Mouse (Mus musculus) hindbrain, embryonic 16.5 days (tissue): ENCODE results near the gene Galnt2. TPM values are rescaled to one million over a fixed set of nuclear protein-coding genes. Genes with fewer than 3 reads are reported as not detected.
A peak's percentile ranks its signal among the peaks of the same experiment; 100 is the strongest.

Source experiments
- ATAC-seq: fragments of 200-750 bp; cut with Nextera tagmentation; 2 replicates; pipeline ENCODE4 v1.8.0; 2017; ENCODE audit warnings: moderate TSS enrichment, moderate library complexity
- H3K27ac ChIP-seq: fragments of 300-500 bp; sonication (generic); 2 replicates; pipeline ENCODE4 v1.5.1; 2014; ENCODE audit warnings: low read depth, mild to moderate bottlenecking, control low read depth, low read length, moderate library complexity
- H3K27me3 ChIP-seq: fragments of 300-500 bp; sonication (generic); replicated peaks from 2 replicates; pipeline ENCODE4 v1.6.1; 2014; ENCODE audit warnings: low read length; ENCODE audit not compliant: control insufficient read depth, insufficient read depth
- H3K36me3 ChIP-seq: fragments of 300-500 bp; sonication (generic); 2 replicates; pipeline ENCODE4 v1.6.1; 2014; ENCODE audit warnings: mild to moderate bottlenecking, low read length, moderate library complexity, mixed read lengths; ENCODE audit not compliant: control insufficient read depth, insufficient read depth
- H3K4me1 ChIP-seq: fragments of 300-500 bp; sonication (generic); 2 replicates; pipeline ENCODE4 v1.6.1; 2014; ENCODE audit warnings: low read depth, low read length; ENCODE audit not compliant: control insufficient read depth, insufficient read depth
- H3K4me2 ChIP-seq: fragments of 300-500 bp; sonication (generic); 2 replicates; pipeline ENCODE4 v1.6.1; 2014; ENCODE audit warnings: mild to moderate bottlenecking, low read length, control low read depth, moderate library complexity
- H3K4me3 ChIP-seq: fragments of 300-500 bp; sonication (generic); 2 replicates; pipeline ENCODE4 v1.5.1; 2014; ENCODE audit warnings: mild to moderate bottlenecking, low read length, control low read depth, moderate library complexity
- H3K9ac ChIP-seq: fragments of 300-500 bp; sonication (generic); 2 replicates; pipeline ENCODE4 v1.6.1; 2014; ENCODE audit warnings: low read depth, mild to moderate bottlenecking, control low read depth, low read length, moderate library complexity
- H3K9me3 ChIP-seq: fragments of 300-500 bp; sonication (generic); 2 replicates; pipeline ENCODE4 v1.6.1; 2014; ENCODE audit warnings: mild to moderate bottlenecking, low read length, moderate library complexity; ENCODE audit not compliant: control insufficient read depth
- WGBS: fragments of 180-500 bp; shearing (Covaris S2); extraction: QIAGEN DNeasy Blood & Tissue Kit; methylation state at CpG from one replicate; pipeline ENCODE4 v1.1.7; 2014; 5-methylcytosine and 5-hydroxymethylcytosine counted together
- polyA plus RNA-seq: library from polyadenylated mRNA; unstranded; fragments of >200 nt; fragmentation: Nextera tagmentation; extraction: Ambion mirVana; gene quantifications from 2 replicates; pipeline ENCODE4 v1.2.1, GENCODE M21; 2015

Galnt2 gene
- polyA plus RNA-seq, 1 experiment from 2014 or later = 33.8 TPM

DNA sequence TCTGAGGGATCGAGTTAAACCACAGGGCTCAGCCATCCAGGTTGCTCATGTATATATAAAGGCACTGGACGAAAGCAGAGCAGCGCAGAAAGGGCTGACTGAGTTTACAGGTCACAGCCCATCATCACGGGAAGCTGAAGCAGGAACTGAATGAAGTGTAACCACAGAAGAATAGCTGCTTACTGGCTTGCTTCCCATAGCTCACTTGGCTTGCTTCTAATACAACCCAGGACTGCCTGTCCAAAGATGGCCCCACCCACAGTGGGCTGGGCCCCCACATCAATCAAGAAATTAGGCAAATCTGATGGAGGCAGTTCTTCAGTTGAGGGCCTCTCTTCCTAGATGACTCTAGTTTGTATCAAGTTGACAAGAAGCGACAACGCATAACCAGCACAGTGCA, 16.4 kb downstream of the Galnt2 start:
- Histone ChIP-seq H3K36me3 (no peaks in the 10 kb centered on the region), H3K4me1 (peaks cover 9% of the 10 kb centered on the region), H3K9me3 (peaks cover 2% of the 10 kb centered on the region; the same call in 1 of the 2 replicates), H3K27me3 (no peaks in the 10 kb centered on the region), H3K9ac (no peak overlapping the region), H3K27ac (no peak overlapping the region), H3K4me3 (no peak overlapping the region), H3K4me2 (no peak overlapping the region)
- no peak for ATAC-seq
- 85% methylated on average over 6 of the region's 6 CpGs for WGBS

DNA sequence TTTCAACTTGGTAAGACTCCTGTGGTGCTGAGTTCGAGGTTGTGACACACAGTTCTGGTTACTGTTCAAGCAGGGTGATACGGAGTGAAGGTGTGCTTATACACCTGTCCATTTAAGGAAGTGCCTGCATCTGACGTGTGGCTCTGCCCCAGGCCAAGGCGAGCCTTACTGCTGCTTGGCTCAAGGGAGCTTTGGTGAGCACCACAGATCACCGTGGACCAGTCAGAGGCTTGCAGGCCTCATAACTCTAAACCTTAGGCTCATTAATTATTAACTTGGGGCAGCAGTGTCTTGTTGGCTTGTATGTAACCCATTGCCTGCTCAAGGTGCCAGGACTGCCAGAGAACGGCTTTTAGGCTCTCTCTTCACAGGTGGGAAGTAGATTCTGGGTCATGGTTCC, 17.5 kb downstream of the Galnt2 start:
- WGBS = 92% methylated on average over 6 of the region's 6 CpGs
- Histone ChIP-seq H3K4me3 (no peak overlapping the region), H3K4me2 (no peak overlapping the region), H3K27me3 (no peaks in the 10 kb centered on the region), H3K9ac (no peak overlapping the region), H3K9me3 (peaks cover 2% of the 10 kb centered on the region; the same call in 1 of the 2 replicates), H3K27ac (no peak overlapping the region), H3K36me3 (no peaks in the 10 kb centered on the region), H3K4me1 (peaks cover 9% of the 10 kb centered on the region)
- ATAC-seq = no peak

DNA sequence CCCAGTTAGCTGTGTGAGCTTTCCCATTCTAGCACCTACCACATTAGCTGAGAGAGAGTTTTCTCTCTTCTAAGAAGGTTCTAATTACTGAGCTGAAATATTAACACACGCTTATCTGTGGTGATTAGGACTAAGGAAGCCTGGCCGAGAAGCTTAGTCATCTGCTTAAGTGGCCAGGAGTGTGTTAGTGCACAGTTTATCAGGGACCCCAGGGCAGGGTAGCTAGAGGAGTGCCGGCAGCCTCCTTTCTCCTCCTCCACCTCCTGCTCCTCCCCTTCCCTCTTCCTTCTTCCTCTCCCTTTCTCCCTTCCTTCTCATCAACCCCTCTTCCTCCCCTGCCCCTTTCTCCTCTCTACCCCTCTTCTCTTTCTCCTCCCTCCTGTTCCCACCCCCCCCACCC, 19.1 kb downstream of the Galnt2 start:
- H3K9me3 ChIP-seq = no peaks in the 10 kb centered on the region
- ATAC-seq = no peak
- no peak overlapping the region for H3K4me2 ChIP-seq
- no peaks in the 10 kb centered on the region for H3K36me3 ChIP-seq
- no peak overlapping the region for H3K9ac ChIP-seq
- 45% methylated on average over 3 of the region's 3 CpGs for WGBS
- H3K4me1 ChIP-seq = peaks cover 9% of the 10 kb centered on the region
- no peak overlapping the region for H3K27ac ChIP-seq
- H3K4me3 ChIP-seq = no peak overlapping the region
- no peaks in the 10 kb centered on the region for H3K27me3 ChIP-seq

DNA sequence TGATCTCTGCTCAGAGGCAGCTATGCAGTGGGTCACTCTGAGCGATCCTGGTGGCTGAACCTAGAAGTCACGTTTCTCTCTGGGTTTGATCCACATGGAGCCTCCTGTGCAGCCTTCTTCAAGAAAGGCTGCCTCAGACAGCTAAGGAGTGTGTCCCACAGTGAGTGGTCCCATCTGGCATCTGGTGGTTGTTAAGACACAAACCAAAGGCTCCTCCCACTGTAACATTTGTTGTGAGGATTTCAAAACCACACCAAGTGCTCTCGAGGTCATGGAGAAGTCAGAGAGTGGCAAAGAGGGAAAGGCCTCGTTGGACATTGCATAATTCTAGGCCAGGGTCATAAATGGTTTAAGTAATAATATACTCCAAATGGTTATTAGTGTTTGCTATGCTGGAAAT, 19.6 kb downstream of the Galnt2 start:
- WGBS = 26% methylated on average over 4 of the region's 4 CpGs
- H3K4me1 ChIP-seq = peaks cover 9% of the 10 kb centered on the region
- no peak overlapping the region for H3K4me3 ChIP-seq
- H3K27ac ChIP-seq = no peak overlapping the region
- H3K27me3 ChIP-seq = no peaks in the 10 kb centered on the region
- H3K9me3 ChIP-seq = no peaks in the 10 kb centered on the region
- ATAC-seq = 0 out of 2 replicates have a peak, but pooled peaks have one; percentile 29
- H3K4me2 ChIP-seq = no peak overlapping the region
- no peaks in the 10 kb centered on the region for H3K36me3 ChIP-seq
- H3K9ac ChIP-seq = no peak overlapping the region

DNA sequence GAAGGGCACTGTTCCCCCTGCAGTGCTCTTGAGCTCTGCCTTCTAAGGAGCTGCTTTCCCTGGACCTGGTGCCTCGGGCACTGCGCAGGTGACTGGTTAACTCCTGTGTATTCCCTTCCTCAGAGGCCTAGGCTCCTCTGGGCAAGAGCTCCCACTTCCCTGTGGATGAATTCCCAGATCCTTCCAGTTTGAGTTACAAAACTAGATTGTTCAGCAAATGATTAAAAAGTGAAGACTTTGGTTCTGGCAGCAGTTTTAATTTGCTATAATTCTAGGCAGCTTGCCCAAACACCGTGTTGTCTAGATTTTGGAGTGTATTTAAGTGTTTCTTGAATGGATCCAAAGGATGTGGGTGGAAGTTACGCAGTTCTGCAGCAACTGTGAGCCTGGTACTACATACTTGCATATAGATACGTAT, 21.4 kb downstream of the Galnt2 start:
- H3K4me3 ChIP-seq = no peak overlapping the region
- 81% methylated on average over 5 of the region's 5 CpGs for WGBS
- no peak overlapping the region for H3K9ac ChIP-seq
- H3K9me3 ChIP-seq = no peaks in the 10 kb centered on the region
- no peaks in the 10 kb centered on the region for H3K36me3 ChIP-seq
- no peak overlapping the region for H3K4me2 ChIP-seq
- peaks cover 23% of the 10 kb centered on the region for H3K4me1 ChIP-seq
- ATAC-seq = no peak
- no peaks in the 10 kb centered on the region for H3K27me3 ChIP-seq
- no peak overlapping the region for H3K27ac ChIP-seq

DNA sequence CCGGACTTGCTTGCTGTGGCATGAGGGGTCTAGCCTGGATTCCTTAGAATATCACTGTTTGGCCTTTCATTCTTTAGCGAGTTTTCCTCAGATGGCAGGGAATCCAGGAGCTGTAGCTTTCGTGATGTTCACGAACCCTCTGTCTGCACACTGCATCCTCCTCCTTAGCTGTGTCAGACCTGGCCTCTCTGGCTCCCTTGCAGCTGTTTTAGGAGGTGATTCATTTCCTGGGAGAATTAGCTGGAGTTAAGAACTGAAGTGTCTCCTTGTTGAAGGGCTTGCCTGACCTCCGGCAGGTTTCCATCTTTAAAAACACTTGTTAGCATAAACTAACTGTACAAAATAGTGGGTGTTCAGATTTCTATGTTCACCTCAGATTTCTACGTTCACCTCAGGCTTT, 22.7 kb downstream of the Galnt2 start:
- Histone ChIP-seq H3K4me3 (no peak overlapping the region), H3K4me2 (no peak overlapping the region), H3K9me3 (no peaks in the 10 kb centered on the region), H3K27me3 (no peaks in the 10 kb centered on the region), H3K9ac (no peak overlapping the region), H3K4me1 (peaks cover 31% of the 10 kb centered on the region), H3K27ac (no peak overlapping the region), H3K36me3 (no peaks in the 10 kb centered on the region)
- 83% methylated on average over 6 of the region's 6 CpGs for WGBS
- no peak for ATAC-seq

DNA sequence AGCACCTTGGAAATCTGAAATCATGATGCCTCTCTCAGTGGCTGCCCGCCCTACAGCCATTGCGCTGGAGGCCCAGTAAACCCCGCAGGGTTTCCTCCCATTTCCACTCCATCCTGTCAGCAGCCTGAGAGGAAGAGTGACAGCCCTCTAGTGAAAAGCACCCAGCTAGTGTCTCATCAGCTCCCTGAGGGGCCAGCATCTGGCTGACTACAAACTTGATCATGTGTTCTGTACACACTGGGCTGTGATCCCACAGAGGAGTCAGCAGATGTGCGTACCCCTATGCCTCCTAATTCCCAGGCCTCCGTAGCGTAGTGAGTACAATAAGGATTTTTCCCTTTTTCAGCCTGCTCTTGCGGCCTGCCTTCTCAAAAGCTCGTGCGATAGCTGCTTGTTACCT, 25.6 kb downstream of the Galnt2 start:
- H3K4me3 ChIP-seq = no peak overlapping the region
- H3K36me3 ChIP-seq = no peaks in the 10 kb centered on the region
- H3K27ac ChIP-seq = peak overlapping the region; percentile 51
- no peaks in the 10 kb centered on the region for H3K9me3 ChIP-seq
- H3K9ac ChIP-seq = 0 out of 2 replicates have a peak overlapping the region, but pooled peaks have one; percentile 1
- ATAC-seq = peak; percentile 32; the same call in 1 of the 2 replicates
- peaks cover 28% of the 10 kb centered on the region for H3K4me1 ChIP-seq
- 43% methylated on average over 9 of the region's 9 CpGs for WGBS
- no peaks in the 10 kb centered on the region for H3K27me3 ChIP-seq
- H3K4me2 ChIP-seq = no peak overlapping the region

DNA sequence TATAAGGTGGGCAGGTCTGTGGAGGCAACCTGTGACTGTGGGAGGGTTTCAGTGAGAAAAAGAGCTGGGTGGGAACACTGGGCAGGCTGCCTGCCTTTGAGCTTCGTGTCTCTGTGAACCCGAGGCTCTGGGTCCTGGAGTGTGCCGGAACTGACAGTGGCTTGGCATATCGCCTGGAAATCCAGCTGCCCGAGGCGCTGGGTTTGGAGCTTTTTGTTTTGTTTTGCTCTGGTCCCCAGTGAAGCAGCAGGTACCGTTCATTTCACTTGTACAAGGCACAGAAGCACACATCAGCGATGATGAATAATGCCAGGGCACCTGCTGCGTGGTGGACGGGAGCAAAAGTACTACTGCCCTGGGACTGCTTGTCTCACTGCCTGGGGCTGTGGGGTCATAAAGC, 26.2 kb downstream of the Galnt2 start:
- Histone ChIP-seq H3K27ac (peak overlapping the region; percentile 70), H3K27me3 (no peaks in the 10 kb centered on the region), H3K4me1 (peaks cover 28% of the 10 kb centered on the region), H3K9ac (peak overlapping the region; percentile 41; the same call in 1 of the 2 replicates), H3K9me3 (no peaks in the 10 kb centered on the region), H3K36me3 (no peaks in the 10 kb centered on the region), H3K4me2 (peak overlapping the region; percentile 13; the same call in 1 of the 2 replicates), H3K4me3 (no peak overlapping the region)
- peak; percentile 68 for ATAC-seq
- 18% methylated on average over 10 of the region's 10 CpGs for WGBS

DNA sequence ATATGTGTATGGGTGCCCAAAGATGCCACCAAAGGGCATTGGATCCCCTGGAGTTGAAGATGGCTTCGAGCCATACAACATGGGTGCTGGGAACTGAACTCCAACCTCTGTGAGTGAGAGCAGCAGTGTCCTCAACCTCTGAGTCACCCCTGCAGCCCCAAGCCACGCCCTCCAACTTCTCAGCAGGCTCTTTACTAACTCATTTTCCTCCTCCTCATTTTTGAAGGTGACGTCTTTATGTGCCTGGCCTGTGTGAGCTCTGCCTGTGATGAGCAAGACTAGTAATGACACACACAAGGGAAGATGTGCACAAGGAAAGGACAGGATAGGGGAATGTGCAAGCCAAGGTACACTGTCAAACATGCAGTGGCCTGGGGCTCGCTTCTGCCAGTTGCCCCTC, 28.0 kb downstream of the Galnt2 start:
- H3K36me3 ChIP-seq = no peaks in the 10 kb centered on the region
- H3K9me3 ChIP-seq = no peaks in the 10 kb centered on the region
- no peaks in the 10 kb centered on the region for H3K27me3 ChIP-seq
- H3K9ac ChIP-seq = no peak overlapping the region
- no peak overlapping the region for H3K27ac ChIP-seq
- no peak overlapping the region for H3K4me2 ChIP-seq
- WGBS = 92% methylated on average over 4 of the region's 4 CpGs
- no peak overlapping the region for H3K4me3 ChIP-seq
- peaks cover 41% of the 10 kb centered on the region for H3K4me1 ChIP-seq
- ATAC-seq = no peak

DNA sequence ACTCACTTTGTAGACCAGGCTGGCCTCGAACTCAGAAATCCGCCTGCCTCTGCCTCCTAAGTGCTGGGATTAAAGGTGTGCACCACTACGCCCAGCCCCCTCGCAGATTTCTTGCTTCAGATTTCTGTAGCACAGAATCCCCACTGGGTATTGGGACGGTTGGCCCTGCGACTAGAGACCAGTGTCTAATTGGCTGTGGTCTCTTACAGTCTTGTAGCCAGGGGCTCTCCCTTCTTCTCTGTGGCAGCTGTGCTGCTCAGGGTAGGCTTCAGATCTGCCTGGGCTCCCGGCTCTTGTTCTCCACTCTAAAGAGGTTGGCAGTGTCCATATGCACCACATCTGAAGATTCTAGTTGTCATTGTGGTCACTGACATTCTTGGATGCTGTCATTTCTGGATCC, 28.7 kb downstream of the Galnt2 start:
- no peaks in the 10 kb centered on the region for H3K27me3 ChIP-seq
- no peaks in the 10 kb centered on the region for H3K36me3 ChIP-seq
- H3K4me2 ChIP-seq = no peak overlapping the region
- no peak overlapping the region for H3K9ac ChIP-seq
- no peak for ATAC-seq
- peaks cover 44% of the 10 kb centered on the region for H3K4me1 ChIP-seq
- H3K4me3 ChIP-seq = no peak overlapping the region
- H3K9me3 ChIP-seq = no peaks in the 10 kb centered on the region
- WGBS = 64% methylated on average over 7 of the region's 7 CpGs
- H3K27ac ChIP-seq = no peak overlapping the region
